Mouse (Mus musculus) layer of hippocampus, adult 9-11 months (tissue): ENCODE data around the gene Spag8.

ENCODE experiments used
- DNase-seq: peaks from one replicate; pipeline ENCODE4 v3.0.0; 2022

Gene Spag8

GRCm38 (mm10) chr4:43653161-43654015 is at the start of gene Spag8:
TSS of gene Spag8 (minus strand) at chr4:43653594.
- DNase-seq = no peak

GRCm38 (mm10) chr4:43700707-43701106 is 47.3 kb upstream of the Spag8 start, which contains the start of gene Olfr70:
TSS of gene Olfr70 (minus strand) at chr4:43700807.
- no peak for DNase-seq

- no peak for DNase-seq
These were observed 43.2 kb upstream of the Spag8 start for GRCm38 (mm10) chr4:43696561-43696960.

- DNase-seq = no peak
These were observed 41.9 kb upstream of the Spag8 start for GRCm38 (mm10) chr4:43695249-43695671.

- no peak for DNase-seq
These were observed 41.2 kb upstream of the Spag8 start for GRCm38 (mm10) chr4:43694439-43695248.

GRCm38 (mm10) chr4:43693806-43694241 is 40.4 kb upstream of the Spag8 start:
- DNase-seq = peak; percentile 24

- DNase-seq = no peak
These were observed 37.6 kb upstream of the Spag8 start for GRCm38 (mm10) chr4:43691026-43691425.

- no peak for DNase-seq
These were observed 36.6 kb upstream of the Spag8 start for GRCm38 (mm10) chr4:43690021-43690420.

- DNase-seq = no peak
These were observed 26.1 kb upstream of the Spag8 start for GRCm38 (mm10) chr4:43679416-43680043.

- peak; percentile 75 for DNase-seq
These were observed 25.1 kb upstream of the Spag8 start for GRCm38 (mm10) chr4:43678541-43678940.

GRCm38 (mm10) chr4:43675608-43676007 is 22.2 kb upstream of the Spag8 start:
- DNase-seq = no peak

GRCm38 (mm10) chr4:43674974-43675373 is 21.6 kb upstream of the Spag8 start:
- DNase-seq = no peak

GRCm38 (mm10) chr4:43673703-43674102 is 20.3 kb upstream of the Spag8 start:
- DNase-seq = no peak

GRCm38 (mm10) chr4:43672070-43672469 is 18.7 kb upstream of the Spag8 start:
- peak; percentile 88 for DNase-seq

GRCm38 (mm10) chr4:43669428-43669794 is 16.0 kb upstream of the Spag8 start:
- no peak for DNase-seq

- DNase-seq = peak; percentile 88
These were observed 15.5 kb upstream of the Spag8 start, which contains the start of the genes Tmem8b and Fam221b for GRCm38 (mm10) chr4:43668782-43669427. TSS of gene Tmem8b (plus strand) at chr4:43668971. TSS of gene Fam221b (minus strand) at chr4:43669145.

- DNase-seq = no peak
These were observed 13.0 kb upstream of the Spag8 start for GRCm38 (mm10) chr4:43666412-43666811.

GRCm38 (mm10) chr4:43657146-43657545 is 3.8 kb upstream of the Spag8 start:
- no peak for DNase-seq

- peak; percentile 97 for DNase-seq
These were observed 3.1 kb upstream of the Spag8 start, which contains the start of gene Hint2 for GRCm38 (mm10) chr4:43656339-43657109. TSS of gene Hint2 (minus strand) at chr4:43656466.

GRCm38 (mm10) chr4:43655656-43656338 is 2.4 kb upstream of the Spag8 start:
- DNase-seq = no peak

- no peak for DNase-seq
These were observed 668 bp downstream of the Spag8 start for GRCm38 (mm10) chr4:43652726-43653125.
